Comparison of ENCODE assay signal across 10 mouse cellular contexts in the genomic region with DNA sequence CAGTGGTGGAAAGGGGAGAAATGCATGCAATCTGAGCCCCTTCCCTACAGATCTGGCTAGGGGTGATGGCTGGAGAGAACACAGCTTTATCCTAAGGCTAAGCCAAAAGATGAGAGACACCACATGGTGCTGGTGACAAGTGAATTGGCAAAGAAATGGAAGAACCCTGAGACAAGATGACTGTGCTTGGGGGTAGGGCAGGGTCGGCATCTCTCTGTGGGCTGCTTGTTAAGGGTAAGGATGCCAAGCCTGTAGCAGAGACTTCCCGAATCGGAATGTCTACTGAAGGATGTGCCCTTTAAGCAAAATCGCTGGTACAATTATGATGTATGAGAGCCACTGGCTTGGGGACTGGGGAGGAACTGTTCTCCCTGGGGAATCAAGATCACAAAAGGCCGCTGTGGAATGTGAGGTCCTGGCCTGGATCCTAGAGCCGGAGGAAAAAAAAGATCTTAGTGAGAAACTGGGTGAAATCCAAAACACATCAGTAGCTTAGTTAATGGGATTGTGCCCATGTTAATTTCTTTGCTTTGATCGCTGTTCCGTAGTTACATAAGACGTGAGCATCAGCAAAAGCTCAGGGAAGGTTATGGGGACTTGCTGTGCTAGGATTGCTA. TPM values are rescaled to one million over a fixed set of nuclear protein-coding genes. Genes with fewer than 3 reads are reported as not detected.
DNase-seq lines count a peak whose midpoint lies in the region; ATAC-seq lines count a peak whose summit lies in the region.
"Had no signal": no experiment of that assay in that cellular context is flagged by ENCODE, and none has a peak within 500 bp of the region (broad histone marks: within the 10 kb centered on the region; RNA-seq: fewer than 3 reads in every experiment).

No protein-coding gene starts in this region.

- peak; percentile 80 for ATAC-seq in lung, embryonic 16.5 days (ENCODE audit: low read depth)
- ATAC-seq in stomach, embryonic 15.5 days (ENCODE audit: insufficient read depth, low FRiP score, low read depth), result peak; percentile 29; the same call in 1 of the 2 replicates
- no peak for ATAC-seq in megakaryocyte progenitor cell, adult 5-6 weeks (replicated peaks; ENCODE audit: poor library complexity)

- peaks cover 11% of the 10 kb centered on the region for H3K4me1 ChIP-seq in lung, embryonic 16.5 days (replicated peaks; ENCODE audit: control insufficient read depth, insufficient read depth, low read length)
- peaks cover 15% of the 10 kb centered on the region; the same call in 1 of the 2 replicates for H3K4me1 ChIP-seq in stomach, embryonic 15.5 days
- H3K4me1 ChIP-seq: limb, embryonic 13.5 days had no signal

- no peak overlapping the region for H3K4me3 ChIP-seq in lung, embryonic 16.5 days (ENCODE audit: low read length)
- no peak overlapping the region for H3K4me3 ChIP-seq in stomach, embryonic 15.5 days (replicated peaks)
- H3K4me3 ChIP-seq: limb, embryonic 13.5 days had no signal

- no peak overlapping the region for H3K9ac ChIP-seq in lung, embryonic 16.5 days (ENCODE audit: low read length)
- H3K9ac ChIP-seq in stomach, embryonic 15.5 days, result no peak overlapping the region
- H3K9ac ChIP-seq: limb, embryonic 13.5 days had no signal

- H3K9me3 ChIP-seq in lung, embryonic 16.5 days (ENCODE audit: control insufficient read depth, low read length), result peaks cover 4% of the 10 kb centered on the region; the same call in 1 of the 2 replicates
- H3K9me3 ChIP-seq in stomach, embryonic 15.5 days, result no peaks in the 10 kb centered on the region

- 21% methylated on average over 9 of the region's 9 CpGs for WGBS in lung, embryonic 16.5 days
- 34% methylated on average over 9 of the region's 9 CpGs for WGBS in stomach, embryonic 15.5 days

- peak; percentile 22 for DNase-seq in adrenal gland, postnatal 14 days
- no peak for DNase-seq in adrenal gland, postnatal 36 days
- peak; percentile 66 for DNase-seq in brain, embryonic 18.5 days (ENCODE audit: low read depth, low spot score)
- peak; percentile 77 for DNase-seq in heart, adult 8-10 months (ENCODE audit: low spot score)
- peak; percentile 66 for DNase-seq in kidney, adult 9 months

- peak overlapping the region; percentile 90 for H3K27ac ChIP-seq in lung, embryonic 16.5 days (ENCODE audit: low read length)
- H3K27ac ChIP-seq in stomach, embryonic 15.5 days, result peak overlapping the region; percentile 5
- H3K27ac ChIP-seq: limb, embryonic 13.5 days had no signal

- no peak overlapping the region for H3K4me2 ChIP-seq in lung, embryonic 16.5 days (ENCODE audit: low read depth, low read length)
- H3K4me2 ChIP-seq in stomach, embryonic 15.5 days, result no peak overlapping the region
- H3K4me2 ChIP-seq: limb, embryonic 13.5 days had no signal

- no peaks in the 10 kb centered on the region for H3K36me3 ChIP-seq in lung, embryonic 16.5 days (ENCODE audit: control insufficient read depth, insufficient read depth, low read length)
- H3K36me3 ChIP-seq in stomach, embryonic 15.5 days, result no peaks in the 10 kb centered on the region
- H3K36me3 ChIP-seq: limb, embryonic 13.5 days had no signal

- no peaks in the 10 kb centered on the region for H3K27me3 ChIP-seq in lung, embryonic 16.5 days (ENCODE audit: control insufficient read depth, insufficient read depth, low read depth, low read length)
- H3K27me3 ChIP-seq in stomach, embryonic 15.5 days (replicated peaks), result no peaks in the 10 kb centered on the region
- H3K27me3 ChIP-seq: limb, embryonic 13.5 days had no signal

RNA-seq across cellular contexts. Expression of a gene that starts 35.8 kb away (rescaled TPM):
- not detected in 2 replicates for total RNA-seq in adrenal gland, postnatal 14 days (2021)
- not detected for total RNA-seq in adrenal gland, postnatal 36 days (2021)
- total RNA-seq in heart, adult 8-10 months (2022), result not detected
- 0.09 TPM in 1 of 2 replicates, not detected in the other for polyA plus RNA-seq in lung, embryonic 16.5 days (2015; fragmentation: Nextera tagmentation; extraction: Ambion mirVana)
- polyA plus RNA-seq in stomach, embryonic 15.5 days (2015; fragmentation: Nextera tagmentation; extraction: Ambion mirVana), result 0.08 TPM in 1 of 2 replicates, not detected in the other
- total RNA-seq in megakaryocyte progenitor cell, adult 5-6 weeks (2015), result not detected in 2 replicates
- not detected in 2 replicates for total RNA-seq in megakaryocyte progenitor cell, adult 5-6 weeks (2017)
- polyA plus RNA-seq: C2C12; limb, embryonic 13.5 days had no signal

Comparison
In these comparisons a context has a peak if more than half of its experiments do, and no peak if none do; other contexts are left out.
1. DNase-seq: peak in adrenal gland, postnatal 14 days (single experiment), brain, embryonic 18.5 days (single experiment), heart, adult 8-10 months (single experiment) and kidney, adult 9 months (single experiment); none in adrenal gland, postnatal 36 days (0 of 2).